Mouse (Mus musculus): ENCODE measurements around the gene Lcmt1.

DNA sequence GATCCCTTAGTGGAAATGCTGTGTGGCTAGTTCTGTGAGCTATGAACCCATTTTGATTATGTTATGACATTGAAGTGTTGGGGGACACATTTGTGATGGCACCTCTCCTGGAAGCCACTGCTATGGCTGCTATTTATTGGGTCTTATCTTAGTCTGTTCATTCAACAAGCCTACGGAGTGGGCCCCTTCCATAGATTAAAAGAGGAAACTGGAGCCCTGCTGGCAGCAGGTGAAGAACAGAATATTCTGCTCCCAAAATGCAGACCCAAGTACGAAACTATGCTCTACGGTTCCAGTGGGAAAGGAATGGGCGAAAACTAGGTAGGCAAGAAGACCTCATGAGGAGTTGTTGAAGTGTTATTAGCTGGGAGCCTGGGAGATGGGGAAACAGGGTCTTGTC, 88.7 kb downstream of the Lcmt1 start:
- TF ChIP-seq CTCF (conservative IDR thresholded peaks at IDR 0.05; ENCODE audit: low read length) (no peak), NANOG (IDR thresholded peaks at IDR 0.05; ENCODE audit: borderline replicate concordance, low read length) (no peak)
